Mouse (Mus musculus): ENCODE results near the gene Ddhd1.

- no peak for TF ChIP-seq POLR2A (IDR thresholded peaks at IDR 0.05; ENCODE audit: insufficient read depth, low read depth, low read length)
- TF ChIP-seq EP300 (IDR thresholded peaks at IDR 0.05; ENCODE audit: insufficient read depth, low read depth, low read length) = no peak
These were observed 113.9 kb downstream of the Ddhd1 start for GRCm38 (mm10) chr14:45544026-45544425.
